Mouse (Mus musculus): ENCODE measurements around the gene B4galt4.

Gene B4galt4

GRCm38 (mm10) chr16:38742113-38742658 lies at the start of gene B4galt4:
Gene B4galt4 (plus strand): TSS chr16:38742264.
- peak within 1 kb of the TSS; percentile 85 for H3K4me3 ChIP-seq (replicated peaks; ENCODE audit: low read length)
- H3K36me3 ChIP-seq (ENCODE audit: insufficient read depth, low read length): no peaks in the 10 kb centered on the region
- H3K9me3 ChIP-seq (ENCODE audit: low read length): no peaks in the 10 kb centered on the region
- peaks cover 9% of the 10 kb centered on the region; the same call in 1 of the 2 replicates for H3K4me1 ChIP-seq (replicated peaks; ENCODE audit: low read depth, low read length)
- peaks cover 35% of the 10 kb centered on the region for H3K27me3 ChIP-seq (ENCODE audit: insufficient read depth, low read length)
- TF ChIP-seq NANOG (IDR thresholded peaks at IDR 0.05; ENCODE audit: borderline replicate concordance, low read length) (no peak), CTCF (conservative IDR thresholded peaks at IDR 0.05; ENCODE audit: low read length) (no peak), POU5F1 (IDR thresholded peaks at IDR 0.05; ENCODE audit: borderline replicate concordance, low read length) (no peak)

- Histone ChIP-seq H3K4me1 (replicated peaks; ENCODE audit: low read depth, low read length) (no peaks in the 10 kb centered on the region), H3K9me3 (ENCODE audit: low read length) (no peaks in the 10 kb centered on the region), H3K36me3 (ENCODE audit: insufficient read depth, low read length) (no peaks in the 10 kb centered on the region), H3K4me3 (replicated peaks; ENCODE audit: low read length) (no peak overlapping the region), H3K27me3 (ENCODE audit: insufficient read depth, low read length) (no peaks in the 10 kb centered on the region; the same call in 1 of the 2 replicates)
- no peak for TF ChIP-seq NANOG (IDR thresholded peaks at IDR 0.05; ENCODE audit: borderline replicate concordance, low read length)
- no peak for TF ChIP-seq POU5F1 (IDR thresholded peaks at IDR 0.05; ENCODE audit: borderline replicate concordance, low read length)
- no peak for TF ChIP-seq CTCF (conservative IDR thresholded peaks at IDR 0.05; ENCODE audit: low read length)
Observed at GRCm38 (mm10) chr16:38694906-38695540, 47.0 kb upstream of the B4galt4 start.

- Histone ChIP-seq H3K9me3 (ENCODE audit: low read length) (no peaks in the 10 kb centered on the region), H3K36me3 (ENCODE audit: insufficient read depth, low read length) (no peaks in the 10 kb centered on the region), H3K4me3 (replicated peaks; ENCODE audit: low read length) (no peak overlapping the region), H3K27me3 (ENCODE audit: insufficient read depth, low read length) (no peaks in the 10 kb centered on the region; the same call in 1 of the 2 replicates), H3K4me1 (replicated peaks; ENCODE audit: low read depth, low read length) (no peaks in the 10 kb centered on the region)
- TF ChIP-seq CTCF (conservative IDR thresholded peaks at IDR 0.05; ENCODE audit: low read length): no peak
- no peak for TF ChIP-seq NANOG (IDR thresholded peaks at IDR 0.05; ENCODE audit: borderline replicate concordance, low read length)
- no peak for TF ChIP-seq POU5F1 (IDR thresholded peaks at IDR 0.05; ENCODE audit: borderline replicate concordance, low read length)
Observed at GRCm38 (mm10) chr16:38695557-38695956, 46.5 kb upstream of the B4galt4 start.

- no peaks in the 10 kb centered on the region; the same call in 1 of the 2 replicates for H3K27me3 ChIP-seq (ENCODE audit: insufficient read depth, low read length)
- no peak for TF ChIP-seq CTCF (conservative IDR thresholded peaks at IDR 0.05; ENCODE audit: low read length)
- no peak for TF ChIP-seq NANOG (IDR thresholded peaks at IDR 0.05; ENCODE audit: borderline replicate concordance, low read length)
- TF ChIP-seq POU5F1 (IDR thresholded peaks at IDR 0.05; ENCODE audit: borderline replicate concordance, low read length): no peak
- no peaks in the 10 kb centered on the region for H3K36me3 ChIP-seq (ENCODE audit: insufficient read depth, low read length)
- no peaks in the 10 kb centered on the region for H3K9me3 ChIP-seq (ENCODE audit: low read length)
- H3K4me1 ChIP-seq (replicated peaks; ENCODE audit: low read depth, low read length): peaks cover 8% of the 10 kb centered on the region
- H3K4me3 ChIP-seq (replicated peaks; ENCODE audit: low read length): no peak overlapping the region
Observed at GRCm38 (mm10) chr16:38697611-38698010, 44.5 kb upstream of the B4galt4 start.

GRCm38 (mm10) chr16:38700392-38701162 lies 41.5 kb upstream of the B4galt4 start:
- no peaks in the 10 kb centered on the region for H3K36me3 ChIP-seq (ENCODE audit: insufficient read depth, low read length)
- H3K4me3 ChIP-seq (replicated peaks; ENCODE audit: low read length): no peak overlapping the region
- TF ChIP-seq POU5F1 (IDR thresholded peaks at IDR 0.05; ENCODE audit: borderline replicate concordance, low read length) (no peak), CTCF (conservative IDR thresholded peaks at IDR 0.05; ENCODE audit: low read length) (no peak), NANOG (IDR thresholded peaks at IDR 0.05; ENCODE audit: borderline replicate concordance, low read length) (no peak)
- no peaks in the 10 kb centered on the region for H3K9me3 ChIP-seq (ENCODE audit: low read length)
- H3K4me1 ChIP-seq (replicated peaks; ENCODE audit: low read depth, low read length): peaks cover 8% of the 10 kb centered on the region
- H3K27me3 ChIP-seq (ENCODE audit: insufficient read depth, low read length): no peaks in the 10 kb centered on the region

GRCm38 (mm10) chr16:38701492-38702185 lies 40.4 kb upstream of the B4galt4 start:
- Histone ChIP-seq H3K4me1 (replicated peaks; ENCODE audit: low read depth, low read length) (peaks cover 8% of the 10 kb centered on the region), H3K4me3 (replicated peaks; ENCODE audit: low read length) (no peak overlapping the region), H3K36me3 (ENCODE audit: insufficient read depth, low read length) (no peaks in the 10 kb centered on the region), H3K9me3 (ENCODE audit: low read length) (no peaks in the 10 kb centered on the region), H3K27me3 (ENCODE audit: insufficient read depth, low read length) (peaks cover 8% of the 10 kb centered on the region)
- TF ChIP-seq POU5F1 (IDR thresholded peaks at IDR 0.05; ENCODE audit: borderline replicate concordance, low read length): no peak
- TF ChIP-seq NANOG (IDR thresholded peaks at IDR 0.05; ENCODE audit: borderline replicate concordance, low read length): no peak
- TF ChIP-seq CTCF (conservative IDR thresholded peaks at IDR 0.05; ENCODE audit: low read length): no peak

- TF ChIP-seq POU5F1 (IDR thresholded peaks at IDR 0.05; ENCODE audit: borderline replicate concordance, low read length) (no peak), CTCF (conservative IDR thresholded peaks at IDR 0.05; ENCODE audit: low read length) (no peak), NANOG (IDR thresholded peaks at IDR 0.05; ENCODE audit: borderline replicate concordance, low read length) (no peak)
- Histone ChIP-seq H3K9me3 (ENCODE audit: low read length) (no peaks in the 10 kb centered on the region), H3K4me3 (replicated peaks; ENCODE audit: low read length) (no peak overlapping the region), H3K27me3 (ENCODE audit: insufficient read depth, low read length) (peaks cover 15% of the 10 kb centered on the region), H3K36me3 (ENCODE audit: insufficient read depth, low read length) (no peaks in the 10 kb centered on the region), H3K4me1 (replicated peaks; ENCODE audit: low read depth, low read length) (peaks cover 8% of the 10 kb centered on the region)
Observed at GRCm38 (mm10) chr16:38702316-38702715, 39.7 kb upstream of the B4galt4 start.

GRCm38 (mm10) chr16:38703501-38703900 lies 38.6 kb upstream of the B4galt4 start:
- H3K36me3 ChIP-seq (ENCODE audit: insufficient read depth, low read length): no peaks in the 10 kb centered on the region
- no peak for TF ChIP-seq POU5F1 (IDR thresholded peaks at IDR 0.05; ENCODE audit: borderline replicate concordance, low read length)
- no peak for TF ChIP-seq NANOG (IDR thresholded peaks at IDR 0.05; ENCODE audit: borderline replicate concordance, low read length)
- TF ChIP-seq CTCF (conservative IDR thresholded peaks at IDR 0.05; ENCODE audit: low read length): no peak
- no peaks in the 10 kb centered on the region for H3K9me3 ChIP-seq (ENCODE audit: low read length)
- H3K4me3 ChIP-seq (replicated peaks; ENCODE audit: low read length): no peak overlapping the region
- peaks cover 26% of the 10 kb centered on the region for H3K27me3 ChIP-seq (ENCODE audit: insufficient read depth, low read length)
- peaks cover 8% of the 10 kb centered on the region for H3K4me1 ChIP-seq (replicated peaks; ENCODE audit: low read depth, low read length)

Measured in E14TG2a.4 (cell line).